Mouse (Mus musculus) lung, postnatal 25 days (tissue): Measurements from ENCODE around the gene Exog.
A peak's percentile ranks its signal among the peaks of the same experiment; 100 is the strongest.

Experiments used
- DNase-seq: peaks from one replicate; pipeline ENCODE4 v3.0.0; 2022; ENCODE audit warnings: low spot score

The Exog gene

DNA sequence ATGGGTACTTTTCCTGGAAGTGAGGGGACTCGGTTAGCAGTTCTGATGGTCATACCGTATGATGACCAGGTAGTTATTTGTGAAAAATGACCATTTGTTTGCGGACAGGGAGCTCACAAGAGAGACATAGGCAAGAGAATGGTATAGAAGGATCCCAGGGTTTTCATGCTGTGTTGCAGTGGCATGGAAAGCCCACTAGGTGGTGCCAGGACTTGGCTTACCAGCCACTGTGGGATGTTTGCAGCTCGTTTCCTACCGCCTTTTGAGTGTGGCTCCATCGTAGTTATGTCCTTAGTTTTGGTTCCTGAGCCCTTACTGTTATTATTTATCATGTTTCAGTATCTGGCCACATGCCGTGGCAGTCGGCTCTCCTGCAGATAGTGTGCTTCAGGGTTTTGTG, 15.7 kb downstream of the Exog start:
- DNase-seq: peak; percentile 56

GRCm38 (mm10) chr9:119465056-119465455, 20.3 kb downstream of the Exog start:
- no peak for DNase-seq

DNA sequence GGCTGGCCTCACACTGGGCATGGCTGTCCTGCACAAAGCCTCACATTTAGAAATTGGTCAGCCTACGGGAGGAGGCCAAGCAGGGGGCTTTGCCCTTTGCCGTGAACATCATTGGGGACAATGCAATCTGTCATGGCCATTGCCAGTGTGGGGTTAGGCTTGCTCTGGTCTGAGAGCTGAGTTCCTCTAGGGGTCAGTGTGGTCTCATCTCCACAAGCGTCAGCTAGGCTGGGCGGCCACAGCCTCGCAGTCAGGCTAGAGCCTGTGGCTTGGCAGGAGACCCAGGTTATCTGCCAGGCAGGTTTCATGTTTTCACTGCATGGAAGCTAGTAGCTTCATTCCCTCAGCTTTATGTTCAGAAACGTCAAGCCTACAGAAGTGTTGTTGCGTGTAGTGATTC, 20.9 kb downstream of the Exog start:
- DNase-seq: no peak

GRCm38 (mm10) chr9:119469691-119470353, 25.1 kb downstream of the Exog start:
- DNase-seq: no peak

- DNase-seq: no peak
These were observed 27.7 kb downstream of the Exog start for GRCm38 (mm10) chr9:119472412-119472918.

- DNase-seq: no peak
These were observed 28.3 kb downstream of the Exog start for GRCm38 (mm10) chr9:119473011-119473410.

- no peak for DNase-seq
These were observed 28.9 kb downstream of the Exog start for GRCm38 (mm10) chr9:119473608-119474164.

- DNase-seq: peak; percentile 32
These were observed 30.2 kb downstream of the Exog start for GRCm38 (mm10) chr9:119474717-119475611.

DNA sequence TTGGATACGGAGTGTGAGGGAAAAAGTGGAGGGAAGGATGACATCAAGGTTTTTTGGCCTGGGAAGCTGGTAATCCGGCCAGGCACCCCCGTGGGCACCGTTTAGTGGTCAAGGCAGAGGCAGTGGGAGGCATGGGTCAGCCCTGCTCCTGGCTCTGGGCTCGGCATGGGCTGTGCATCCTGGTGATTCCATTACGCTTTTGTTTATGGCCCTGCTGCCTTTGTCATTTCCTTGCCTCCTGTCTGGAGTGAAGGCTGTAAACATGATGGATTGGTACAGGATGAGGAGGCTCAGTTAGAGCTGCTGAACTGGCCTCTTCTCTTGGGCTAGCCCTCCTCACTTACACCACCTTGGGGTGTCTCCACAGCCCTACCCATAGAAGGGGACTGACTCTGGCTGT, 33.0 kb downstream of the Exog start:
- no peak for DNase-seq

- DNase-seq: no peak
These were observed 33.6 kb downstream of the Exog start for GRCm38 (mm10) chr9:119478345-119478744.

DNA sequence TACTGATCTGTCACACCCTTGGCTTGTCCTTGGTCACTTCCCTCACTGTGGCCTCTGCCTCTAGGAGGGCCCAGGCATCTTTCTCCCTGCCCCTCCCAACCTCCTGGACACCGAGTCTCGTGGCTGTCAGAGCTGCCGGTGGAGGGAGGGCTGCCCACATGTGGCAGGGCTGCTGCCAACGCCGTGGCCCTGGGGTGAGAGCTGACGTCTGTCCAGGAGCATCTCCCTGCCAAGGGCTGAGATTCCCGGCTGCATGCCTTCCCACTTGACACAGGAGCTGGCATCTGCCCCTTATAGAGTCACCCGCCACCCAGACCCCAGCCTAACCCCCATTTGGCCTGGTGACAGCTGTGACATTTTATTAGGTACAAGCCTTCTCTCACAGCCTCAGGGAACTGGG, 34.6 kb downstream of the Exog start:
- DNase-seq: no peak

DNA sequence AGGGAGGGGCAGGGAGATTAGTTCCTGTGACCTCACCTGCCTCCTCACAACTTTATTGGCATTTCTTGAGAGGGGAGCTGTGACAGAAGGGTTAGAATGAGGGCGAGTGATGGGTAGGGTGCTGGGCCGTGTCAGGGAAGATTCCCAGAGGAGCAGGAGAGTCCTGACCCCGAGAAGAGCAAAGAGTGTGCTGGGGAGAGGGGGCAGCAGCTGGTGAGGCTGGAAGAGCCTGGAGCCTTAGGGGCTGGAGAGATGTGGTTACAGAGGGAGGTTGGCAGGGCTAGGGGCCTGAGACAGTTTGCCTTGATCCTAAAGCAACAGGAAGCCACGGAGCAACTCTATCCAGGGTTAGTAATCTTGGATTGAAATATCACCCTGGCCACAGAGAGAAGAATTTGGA, 36.9 kb downstream of the Exog start:
- DNase-seq: no peak

- DNase-seq: no peak
These were observed 39.0 kb downstream of the Exog start for GRCm38 (mm10) chr9:119483554-119484353.

DNA sequence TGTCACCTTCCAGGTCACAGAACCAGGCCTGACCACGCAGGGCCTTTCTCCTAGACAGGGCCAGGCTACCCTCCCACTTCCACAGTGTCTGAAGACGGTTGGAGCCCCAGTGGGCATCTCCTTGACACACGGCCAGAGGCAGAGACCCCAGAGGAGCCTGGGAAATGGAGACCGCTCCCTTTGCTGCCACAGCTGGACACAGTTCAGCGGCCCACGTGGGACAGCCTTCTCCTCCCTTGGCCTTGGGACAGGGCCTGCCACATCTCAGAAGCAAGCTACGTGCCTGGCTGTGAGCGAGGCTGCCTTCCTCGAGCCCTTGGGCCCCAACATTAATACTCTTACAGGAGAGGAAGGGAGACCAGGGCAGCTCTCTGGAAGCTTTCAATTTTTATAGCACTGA, 39.7 kb downstream of the Exog start:
- no peak for DNase-seq

DNA sequence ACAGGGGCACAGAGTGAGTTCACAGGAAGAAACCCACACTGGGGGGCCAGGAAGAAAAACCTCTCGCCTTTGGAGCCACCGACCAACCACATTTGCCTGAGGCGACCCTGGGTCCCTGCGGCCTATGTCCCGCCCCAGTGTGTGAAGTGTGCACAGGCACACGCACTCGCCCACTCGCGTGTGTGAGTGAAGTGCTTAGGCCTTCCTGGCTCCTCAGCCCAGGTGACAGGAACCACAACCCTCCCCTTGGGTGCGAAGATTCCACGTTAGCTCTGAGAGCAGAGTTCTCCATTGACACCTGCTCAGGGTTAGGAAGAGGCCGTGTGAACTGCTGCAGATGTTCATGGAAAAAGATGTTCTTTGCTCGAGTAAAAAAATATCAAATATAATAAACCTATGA, 40.1 kb downstream of the Exog start:
- no peak for DNase-seq

- DNase-seq: no peak
These were observed 51.6 kb downstream of the Exog start for GRCm38 (mm10) chr9:119496354-119496753.

- DNase-seq: no peak
These were observed 52.2 kb downstream of the Exog start for GRCm38 (mm10) chr9:119496960-119497359.

DNA sequence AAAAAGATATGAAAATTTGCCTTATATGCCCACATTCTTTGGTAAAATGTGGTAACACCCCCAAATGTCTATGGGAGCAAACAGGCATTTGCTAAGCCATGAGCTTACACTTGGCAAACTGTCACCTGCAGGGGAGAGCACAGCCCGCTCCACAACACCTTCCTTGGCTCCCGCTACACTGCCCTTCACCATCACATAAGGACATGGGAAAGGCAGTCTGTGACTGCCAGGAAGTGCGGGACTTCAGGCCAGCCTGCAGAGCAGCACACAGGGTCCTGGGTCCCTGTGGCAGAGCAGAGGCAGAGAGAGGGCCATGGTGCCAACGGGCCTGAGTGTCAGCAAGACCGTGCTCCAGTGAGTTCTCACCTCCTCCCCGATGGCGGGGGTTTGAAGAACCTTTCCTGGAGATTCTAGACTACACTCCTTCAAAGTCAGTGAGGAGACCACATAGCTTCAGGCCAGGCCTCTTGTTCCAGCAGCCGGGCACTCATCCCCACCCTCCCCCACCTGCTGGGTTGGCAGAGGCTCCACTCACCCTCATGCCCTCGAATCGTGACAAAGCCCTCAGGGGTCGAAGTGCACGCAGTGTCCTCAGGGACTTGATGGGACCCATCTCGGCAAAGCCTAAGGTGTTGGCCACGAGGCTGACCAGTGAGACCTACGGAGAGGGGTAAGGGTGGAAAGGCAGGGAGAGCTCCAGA, 53.0 kb downstream of the Exog start:
- DNase-seq: no peak

DNA sequence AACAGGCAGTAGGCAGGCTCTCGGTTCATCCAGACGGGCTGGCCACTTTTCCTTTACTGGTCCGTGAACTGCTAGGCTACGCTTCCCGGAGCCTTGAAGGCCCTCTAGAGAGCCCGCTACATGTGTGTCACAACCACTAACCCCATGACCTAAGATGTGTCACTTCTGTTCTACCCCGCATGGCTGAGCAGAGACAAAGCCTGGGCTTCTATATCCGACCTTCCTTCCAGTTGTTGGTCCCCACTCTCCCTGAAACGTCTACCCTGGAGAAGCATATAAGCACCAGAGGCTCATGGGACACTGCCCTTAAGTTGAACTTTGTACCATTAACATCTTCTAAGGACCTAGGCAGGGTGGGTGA, 53.5 kb downstream of the Exog start:
- no peak for DNase-seq

DNA sequence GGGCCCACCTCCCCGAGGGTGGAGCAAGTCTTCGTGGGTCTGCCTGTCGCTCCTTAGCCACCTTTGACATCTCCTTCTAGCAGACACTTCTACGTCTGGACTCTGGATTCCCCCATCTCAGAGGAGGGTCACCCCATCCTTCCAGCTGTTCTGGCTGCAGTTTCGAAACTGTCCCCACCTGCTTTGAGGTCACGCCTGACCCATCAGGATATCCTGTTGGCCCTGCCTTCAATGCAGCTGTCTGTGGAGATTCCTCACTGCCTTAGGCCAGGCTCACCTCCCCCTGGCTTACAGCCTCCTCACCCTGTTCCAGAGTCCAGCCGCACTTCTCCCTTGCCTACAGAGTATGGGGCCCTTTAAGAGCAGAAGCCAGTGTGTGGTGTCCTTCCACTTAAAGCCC, 54.1 kb downstream of the Exog start:
- DNase-seq: no peak

- no peak for DNase-seq
These were observed 58.9 kb downstream of the Exog start for GRCm38 (mm10) chr9:119503613-119504012.
